Mouse (Mus musculus) lung, embryonic 14.5 days (tissue): ENCODE measurements around the gene Slc27a5. TPM values are rescaled to one million over a fixed set of nuclear protein-coding genes. Genes with fewer than 3 reads are reported as not detected.

Source experiments
- ATAC-seq: fragments of 200-750 bp; cut with Nextera tagmentation; 2 replicates; pipeline ENCODE4 v1.8.0; 2017; ENCODE audit warnings: mild to moderate bottlenecking, moderate TSS enrichment, moderate library complexity; ENCODE audit not compliant: insufficient read depth
- DNase-seq: peaks from one replicate; pipeline ENCODE4 v3.0.0-alpha.2; 2015
- H3K27ac ChIP-seq: fragments of 300-500 bp; sonication (generic); 2 replicates; pipeline ENCODE4 v1.5.1; 2014; ENCODE audit warnings: low read depth, mild to moderate bottlenecking, moderate library complexity
- H3K27me3 ChIP-seq: fragments of 300-500 bp; sonication (generic); 2 replicates; pipeline ENCODE4 v1.6.1; 2014; ENCODE audit warnings: low read length, control low read depth; ENCODE audit not compliant: insufficient read depth
- H3K36me3 ChIP-seq: fragments of 300-500 bp; sonication (generic); 2 replicates; pipeline ENCODE4 v1.6.1; 2014; ENCODE audit warnings: control low read depth; ENCODE audit not compliant: insufficient read depth
- H3K4me1 ChIP-seq: fragments of 300-500 bp; sonication (generic); 2 replicates; pipeline ENCODE4 v1.6.1; 2014; ENCODE audit warnings: antibody characterized with exemption, control low read depth; ENCODE audit not compliant: insufficient read depth
- H3K4me2 ChIP-seq: fragments of 300-500 bp; sonication (generic); 2 replicates; pipeline ENCODE4 v1.6.1; 2014; ENCODE audit warnings: mild to moderate bottlenecking
- H3K4me3 ChIP-seq: fragments of 300-500 bp; sonication (generic); 2 replicates; pipeline ENCODE4 v1.5.1; 2014; ENCODE audit warnings: low read depth, low read length
- H3K9ac ChIP-seq: fragments of 300-500 bp; sonication (generic); 2 replicates; pipeline ENCODE4 v1.6.1; 2014
- H3K9me3 ChIP-seq: fragments of 300-500 bp; sonication (generic); 2 replicates; pipeline ENCODE4 v1.6.1; 2016; ENCODE audit warnings: low read depth, low read length, control low read depth
- CTCF ChIP-seq: IDR thresholded peaks from 2 replicates; pipeline ENCODE4 v1.5.1; 2016; ENCODE audit warnings: antibody characterized with exemption, low read depth
- WGBS: fragments of 180-500 bp; shearing (Covaris S2); extraction: QIAGEN DNeasy Blood & Tissue Kit; methylation state at CpG from one replicate; pipeline ENCODE4 v1.1.7; 2014; 5-methylcytosine and 5-hydroxymethylcytosine counted together
- polyA plus RNA-seq: library from polyadenylated mRNA; unstranded; fragments of >200 nt; fragmentation: Nextera tagmentation; extraction: Ambion mirVana; gene quantifications from 2 replicates; pipeline ENCODE4 v1.2.1, GENCODE M21; 2014

Gene Slc27a5
- polyA plus RNA-seq, 1 experiment from 2014 or later: not detected

- Histone ChIP-seq H3K4me2 (no peak overlapping the region), H3K9me3 (no peaks in the 10 kb centered on the region), H3K27me3 (no peaks in the 10 kb centered on the region), H3K27ac (no peak overlapping the region), H3K36me3 (peaks cover 23% of the 10 kb centered on the region), H3K4me3 (no peak overlapping the region), H3K9ac (no peak overlapping the region), H3K4me1 (no peaks in the 10 kb centered on the region)
- no peak for TF ChIP-seq CTCF
- DNase-seq (no peak), ATAC-seq (no peak)
- WGBS: 57% methylated on average over 1 of the region's 1 CpGs
These were observed 3.6 kb upstream of the Slc27a5 start for GRCm38 (mm10) chr7:13001584-13001983.

DNA sequence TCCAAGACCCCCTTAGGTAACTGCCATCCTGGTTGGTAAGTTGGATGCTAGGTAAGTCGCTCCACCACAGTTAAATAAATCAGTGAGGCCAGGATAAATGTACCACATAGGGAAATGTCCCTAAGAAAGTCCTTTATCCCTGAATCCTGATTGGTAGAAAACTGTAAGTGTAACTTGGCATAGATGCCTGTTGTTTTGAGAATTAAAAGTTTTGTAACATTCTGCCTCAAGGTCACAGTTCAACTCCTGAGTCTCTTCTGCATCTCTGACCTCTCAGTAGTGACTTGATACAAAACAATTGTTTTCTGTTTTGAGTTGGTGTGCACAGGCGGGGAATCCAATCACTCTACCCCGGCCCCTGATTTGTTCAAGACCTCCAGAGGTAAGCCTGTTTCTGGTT is 859 bp upstream of the Slc27a5 start, which contains the start of gene Trim28:
Gene Trim28 (plus strand): TSS at position 264 of the 400 bp plus-strand sequence.
- no peak for TF ChIP-seq CTCF
- Histone ChIP-seq H3K4me1 (no peaks in the 10 kb centered on the region), H3K4me3 (no peak within 1 kb of the TSS), H3K27ac (no peak within 1 kb of the TSS), H3K4me2 (no peak within 1 kb of the TSS), H3K27me3 (no peaks in the 10 kb centered on the region), H3K9me3 (no peaks in the 10 kb centered on the region), H3K9ac (no peak within 1 kb of the TSS), H3K36me3 (0 out of 2 replicates have a peak, but pooled peaks cover 1% of the 10 kb centered on the region)
- 76% methylated on average over 3 of the region's 3 CpGs for WGBS
- no peak for DNase-seq
- no peak for ATAC-seq

- Histone ChIP-seq H3K9ac (no peak overlapping the region), H3K36me3 (no peaks in the 10 kb centered on the region), H3K27ac (no peak overlapping the region), H3K4me2 (no peak overlapping the region), H3K27me3 (no peaks in the 10 kb centered on the region), H3K4me3 (no peak overlapping the region), H3K9me3 (no peaks in the 10 kb centered on the region), H3K4me1 (no peaks in the 10 kb centered on the region)
- ATAC-seq (no peak), DNase-seq (no peak)
- no peak for TF ChIP-seq CTCF
- WGBS: 58% methylated on average over 5 of the region's 5 CpGs
These were observed 762 bp downstream of the Slc27a5 start for GRCm38 (mm10) chr7:12997230-12997629.

GRCm38 (mm10) chr7:12995862-12996261 is 2.1 kb downstream of the Slc27a5 start:
- Histone ChIP-seq H3K27ac (no peak overlapping the region), H3K4me2 (no peak overlapping the region), H3K9ac (no peak overlapping the region), H3K4me1 (no peaks in the 10 kb centered on the region), H3K27me3 (no peaks in the 10 kb centered on the region), H3K9me3 (no peaks in the 10 kb centered on the region), H3K4me3 (no peak overlapping the region), H3K36me3 (no peaks in the 10 kb centered on the region)
- ATAC-seq: no peak
- TF ChIP-seq CTCF: no peak
- no peak for DNase-seq

GRCm38 (mm10) chr7:12993148-12993547 is 4.8 kb downstream of the Slc27a5 start:
- no peak overlapping the region for H3K4me2 ChIP-seq
- H3K9ac ChIP-seq: no peak overlapping the region
- no peaks in the 10 kb centered on the region for H3K36me3 ChIP-seq
- no peak for ATAC-seq
- no peak for DNase-seq
- H3K4me1 ChIP-seq: no peaks in the 10 kb centered on the region
- no peaks in the 10 kb centered on the region for H3K9me3 ChIP-seq
- H3K27me3 ChIP-seq: no peaks in the 10 kb centered on the region
- H3K4me3 ChIP-seq: no peak overlapping the region
- no peak for TF ChIP-seq CTCF
- H3K27ac ChIP-seq: no peak overlapping the region
- WGBS: 88% methylated on average over 10 of the region's 10 CpGs

GRCm38 (mm10) chr7:12992222-12992621 is 5.8 kb downstream of the Slc27a5 start:
- Histone ChIP-seq H3K27me3 (no peaks in the 10 kb centered on the region), H3K4me1 (no peaks in the 10 kb centered on the region), H3K4me3 (no peak overlapping the region), H3K9me3 (no peaks in the 10 kb centered on the region), H3K4me2 (no peak overlapping the region), H3K9ac (no peak overlapping the region), H3K27ac (no peak overlapping the region), H3K36me3 (no peaks in the 10 kb centered on the region)
- DNase-seq (peak; percentile 32), ATAC-seq (no peak)
- WGBS: 7% methylated on average over 3 of the region's 3 CpGs
- TF ChIP-seq CTCF: peak; percentile 44

GRCm38 (mm10) chr7:12987409-12988189 is 10.4 kb downstream of the Slc27a5 start:
- H3K27ac ChIP-seq: no peak overlapping the region
- H3K4me3 ChIP-seq: no peak overlapping the region
- no peaks in the 10 kb centered on the region for H3K27me3 ChIP-seq
- no peak for TF ChIP-seq CTCF
- H3K9ac ChIP-seq: no peak overlapping the region
- DNase-seq (no peak), ATAC-seq (no peak)
- H3K9me3 ChIP-seq: no peaks in the 10 kb centered on the region
- H3K4me2 ChIP-seq: no peak overlapping the region
- no peaks in the 10 kb centered on the region for H3K4me1 ChIP-seq
- H3K36me3 ChIP-seq: 0 out of 2 replicates have a peak, but pooled peaks cover 2% of the 10 kb centered on the region
- 78% methylated on average over 8 of the region's 8 CpGs for WGBS
